Mouse (Mus musculus): ENCODE data around the gene Cand2.

- no peak for TF ChIP-seq CTCF (IDR thresholded peaks at IDR 0.05; ENCODE audit: low read depth)
- TF ChIP-seq EP300 (IDR thresholded peaks at IDR 0.05; ENCODE audit: low read depth), result no peak
These were observed 74.4 kb downstream of the Cand2 start for GRCm38 (mm10) chr6:115848598-115849304.

Data from heart, postnatal 0 days (tissue).